Mouse (Mus musculus) forebrain, embryonic 11.5 days (tissue): ENCODE measurements at regions not wholly inside any gene's neighbourhood (a gene's known extent, or its start where the extent isn't known, plus 50 kb on each side); places are given as distances from the start of the nearest gene placed in this dataset.

Experiments
- ATAC-seq: fragments of 200-750 bp; cut with Nextera tagmentation; replicated peaks from 2 replicates; pipeline ENCODE4 v1.8.0; 2017; ENCODE audit warnings: moderate TSS enrichment; ENCODE audit not compliant: low FRiP score
- DNase-seq: peaks from one replicate; pipeline ENCODE4 v3.0.0-alpha.2; 2017; ENCODE audit warnings: low spot score
- H3K27ac ChIP-seq: fragments of 300-500 bp; sonication (generic); 2 replicates; pipeline ENCODE4 v1.5.1; 2014; ENCODE audit warnings: low read depth, low read length
- H3K27me3 ChIP-seq: fragments of 300-500 bp; sonication (generic); 2 replicates; pipeline ENCODE4 v1.6.1; 2014; ENCODE audit warnings: mild to moderate bottlenecking, low read length, mixed read lengths; ENCODE audit not compliant: control insufficient read depth, insufficient read depth
- H3K36me3 ChIP-seq: fragments of 300-500 bp; sonication (generic); 2 replicates; pipeline ENCODE4 v1.6.1; 2014; ENCODE audit warnings: mild to moderate bottlenecking, low read length, moderate library complexity, mixed read lengths; ENCODE audit not compliant: control insufficient read depth, insufficient read depth
- H3K4me1 ChIP-seq: fragments of 300-500 bp; sonication (generic); replicated peaks from 2 replicates; pipeline ENCODE4 v1.6.1; 2014; ENCODE audit warnings: low read length, mixed read lengths; ENCODE audit not compliant: control insufficient read depth, insufficient read depth
- H3K4me2 ChIP-seq: fragments of 300-500 bp; sonication (generic); 2 replicates; pipeline ENCODE4 v1.6.1; 2014; ENCODE audit warnings: low read depth, mild to moderate bottlenecking, low read length, moderate library complexity, mixed read lengths; ENCODE audit not compliant: severe bottlenecking
- H3K4me3 ChIP-seq: fragments of 300-500 bp; sonication (generic); 2 replicates; pipeline ENCODE4 v1.5.1; 2014; ENCODE audit warnings: low read depth, low read length
- H3K9ac ChIP-seq: fragments of 300-500 bp; sonication (generic); 2 replicates; pipeline ENCODE4 v1.6.1; 2014; ENCODE audit warnings: low read length
- H3K9me3 ChIP-seq: fragments of 300-500 bp; sonication (generic); 2 replicates; pipeline ENCODE4 v1.6.1; 2016; ENCODE audit warnings: low read length, mixed read lengths; ENCODE audit not compliant: control insufficient read depth
- WGBS: fragments of 180-500 bp; shearing (Covaris S2); extraction: QIAGEN DNeasy Blood & Tissue Kit; methylation state at CpG from one replicate; pipeline ENCODE4 v1.1.7; 2014; 5-methylcytosine and 5-hydroxymethylcytosine counted together

GRCm38 (mm10) chr2:106499227-106499928 lies 193.7 kb upstream of the Mpped2 start:
- Histone ChIP-seq H3K9ac (no peak overlapping the region), H3K27ac (peak overlapping the region; percentile 53; the same call in 1 of the 2 replicates), H3K27me3 (no peaks in the 10 kb centered on the region), H3K4me2 (no peak overlapping the region), H3K4me3 (no peak overlapping the region), H3K36me3 (no peaks in the 10 kb centered on the region), H3K4me1 (peaks cover 3% of the 10 kb centered on the region; the same call in 1 of the 2 replicates), H3K9me3 (no peaks in the 10 kb centered on the region)
- peak; percentile 77 for ATAC-seq
- no peak for DNase-seq
- 23% methylated on average over 3 of the region's 3 CpGs for WGBS

GRCm38 (mm10) chr2:106504933-106505420 lies 188.1 kb upstream of the Mpped2 start:
- WGBS = 77% methylated on average over 1 of the region's 1 CpGs

GRCm38 (mm10) chr2:106511889-106512288 lies 181.2 kb upstream of the Mpped2 start:
- Histone ChIP-seq H3K27me3 (no peaks in the 10 kb centered on the region), H3K36me3 (no peaks in the 10 kb centered on the region), H3K4me2 (no peak overlapping the region), H3K9me3 (no peaks in the 10 kb centered on the region), H3K4me1 (0 out of 2 replicates have a peak, but pooled peaks cover 2% of the 10 kb centered on the region), H3K9ac (no peak overlapping the region), H3K4me3 (no peak overlapping the region), H3K27ac (no peak overlapping the region)
- ATAC-seq (no peak), DNase-seq (no peak)
- 85% methylated on average over 9 of the region's 9 CpGs for WGBS

More at GRCm38 (mm10) chr2:106504933-106505420, 188.1 kb upstream of the Mpped2 start:
- Histone ChIP-seq H3K9me3 (no peaks in the 10 kb centered on the region), H3K4me2 (no peak overlapping the region), H3K27ac (no peak overlapping the region), H3K4me3 (no peak overlapping the region), H3K36me3 (no peaks in the 10 kb centered on the region), H3K27me3 (no peaks in the 10 kb centered on the region), H3K4me1 (no peaks in the 10 kb centered on the region), H3K9ac (no peak overlapping the region)
- DNase-seq (no peak), ATAC-seq (no peak)

- Histone ChIP-seq H3K4me2 (peak overlapping the region; percentile 1; the same call in 1 of the 2 replicates), H3K27ac (no peak overlapping the region), H3K9me3 (no peaks in the 10 kb centered on the region), H3K4me1 (0 out of 2 replicates have a peak, but pooled peaks cover 2% of the 10 kb centered on the region), H3K27me3 (no peaks in the 10 kb centered on the region), H3K4me3 (no peak overlapping the region), H3K9ac (no peak overlapping the region), H3K36me3 (no peaks in the 10 kb centered on the region)
- DNase-seq (peak; percentile 70), ATAC-seq (peak; percentile 92)
- 31% methylated on average over 14 of the region's 14 CpGs for WGBS
Measured at GRCm38 (mm10) chr2:106512338-106513024, 180.6 kb upstream of the Mpped2 start.

- peak; percentile 67 for DNase-seq
- Histone ChIP-seq H3K4me1 (0 out of 2 replicates have a peak, but pooled peaks cover 2% of the 10 kb centered on the region), H3K9ac (no peak overlapping the region), H3K4me3 (no peak overlapping the region), H3K36me3 (no peaks in the 10 kb centered on the region), H3K27me3 (no peaks in the 10 kb centered on the region), H3K4me2 (peak overlapping the region; percentile 1; the same call in 1 of the 2 replicates), H3K27ac (peak overlapping the region; percentile 20; the same call in 1 of the 2 replicates), H3K9me3 (no peaks in the 10 kb centered on the region)
- peak; percentile 93 for ATAC-seq
- WGBS = 23% methylated on average over 5 of the region's 5 CpGs
Measured at GRCm38 (mm10) chr2:106513025-106513386, 180.1 kb upstream of the Mpped2 start.

GRCm38 (mm10) chr2:106517224-106517623 lies 175.8 kb upstream of the Mpped2 start:
- Histone ChIP-seq H3K4me2 (no peak overlapping the region), H3K4me1 (0 out of 2 replicates have a peak, but pooled peaks cover 2% of the 10 kb centered on the region), H3K9me3 (no peaks in the 10 kb centered on the region), H3K27me3 (no peaks in the 10 kb centered on the region), H3K36me3 (no peaks in the 10 kb centered on the region), H3K27ac (no peak overlapping the region), H3K9ac (no peak overlapping the region), H3K4me3 (no peak overlapping the region)
- no peak for ATAC-seq
- WGBS = 78% methylated on average over 5 of the region's 5 CpGs
- DNase-seq = no peak

- Histone ChIP-seq H3K27ac (no peak overlapping the region), H3K9ac (no peak overlapping the region), H3K4me3 (no peak overlapping the region), H3K9me3 (no peaks in the 10 kb centered on the region), H3K4me2 (no peak overlapping the region), H3K27me3 (no peaks in the 10 kb centered on the region), H3K4me1 (no peaks in the 10 kb centered on the region), H3K36me3 (no peaks in the 10 kb centered on the region)
- ATAC-seq (no peak), DNase-seq (no peak)
- 92% methylated on average over 3 of the region's 3 CpGs for WGBS
Measured at GRCm38 (mm10) chr2:106522961-106523360, 170.1 kb upstream of the Mpped2 start.

GRCm38 (mm10) chr2:106527008-106527407 lies 166.1 kb upstream of the Mpped2 start:
- no peaks in the 10 kb centered on the region for H3K4me1 ChIP-seq
- H3K36me3 ChIP-seq = no peaks in the 10 kb centered on the region
- no peak overlapping the region for H3K4me2 ChIP-seq
- peak overlapping the region; percentile 41; the same call in 1 of the 2 replicates for H3K9ac ChIP-seq
- no peak overlapping the region for H3K4me3 ChIP-seq
- H3K27ac ChIP-seq = peak overlapping the region; percentile 37; the same call in 1 of the 2 replicates
- H3K9me3 ChIP-seq = no peaks in the 10 kb centered on the region
- DNase-seq = peak; percentile 68
- H3K27me3 ChIP-seq = no peaks in the 10 kb centered on the region
- 43% methylated on average over 2 of the region's 2 CpGs for WGBS
- ATAC-seq = peak; percentile 90
